Mouse (Mus musculus) urinary bladder, adult 2 months (tissue): ENCODE results near the gene Nptxr. TPM values are rescaled to one million over a fixed set of nuclear protein-coding genes. Genes with fewer than 3 reads are reported as not detected.
"Not testable (repeated sequence)": the region's sequence is repeated elsewhere in the genome, so short reads cannot be mapped to it uniquely, and the experiment has no call there.

Source experiments
- DNase-seq: peaks from one replicate; pipeline ENCODE4 v3.0.0; 2022; ENCODE audit warnings: low spot score
- polyA plus RNA-seq: library from polyadenylated mRNA; depleted of rRNA; stranded (reverse); fragments of >200 nt; gene quantifications from 2 replicates; pipeline ENCODE4 v1.2.3, GENCODE M21; 2012

Nptxr gene
- polyA plus RNA-seq, 1 experiment: 1.9 TPM

GRCm38 (mm10) chr15:79822265-79823199 lies 18.0 kb upstream of the Nptxr start:
- no peak for DNase-seq

GRCm38 (mm10) chr15:79818325-79818724 lies 13.8 kb upstream of the Nptxr start:
- DNase-seq: no peak

GRCm38 (mm10) chr15:79813666-79814258 lies 9.2 kb upstream of the Nptxr start:
- DNase-seq: no peak

GRCm38 (mm10) chr15:79812840-79813239 lies 8.3 kb upstream of the Nptxr start:
- DNase-seq: not testable (repeated sequence)

GRCm38 (mm10) chr15:79810997-79811396 lies 6.4 kb upstream of the Nptxr start:
- DNase-seq: no peak

- DNase-seq: no peak
These were observed 5.5 kb upstream of the Nptxr start for GRCm38 (mm10) chr15:79810061-79810460.

- no peak for DNase-seq
These were observed 4.1 kb upstream of the Nptxr start for GRCm38 (mm10) chr15:79808658-79809057.

GRCm38 (mm10) chr15:79808114-79808513 lies 3.5 kb upstream of the Nptxr start:
- DNase-seq: no peak

- no peak for DNase-seq
These were observed 2.5 kb upstream of the Nptxr start for GRCm38 (mm10) chr15:79807050-79807449.

GRCm38 (mm10) chr15:79805246-79805645 lies 680 bp upstream of the Nptxr start:
- no peak for DNase-seq

GRCm38 (mm10) chr15:79803533-79804351 lies 824 bp downstream of the Nptxr start:
- DNase-seq: no peak

GRCm38 (mm10) chr15:79802304-79802703 lies 2.3 kb downstream of the Nptxr start:
- DNase-seq: no peak

GRCm38 (mm10) chr15:79801646-79802045 lies 2.9 kb downstream of the Nptxr start:
- no peak for DNase-seq

GRCm38 (mm10) chr15:79800701-79801100 lies 3.9 kb downstream of the Nptxr start:
- no peak for DNase-seq

GRCm38 (mm10) chr15:79798591-79798990 lies 6.0 kb downstream of the Nptxr start:
- DNase-seq: no peak

- no peak for DNase-seq
These were observed 6.9 kb downstream of the Nptxr start for GRCm38 (mm10) chr15:79797680-79798079.

- DNase-seq: no peak
These were observed 7.5 kb downstream of the Nptxr start for GRCm38 (mm10) chr15:79797096-79797495.

GRCm38 (mm10) chr15:79796256-79796655 lies 8.3 kb downstream of the Nptxr start:
- DNase-seq: no peak

- DNase-seq: no peak
These were observed 10.4 kb downstream of the Nptxr start for GRCm38 (mm10) chr15:79794173-79794572.

- no peak for DNase-seq
These were observed 11.5 kb downstream of the Nptxr start for GRCm38 (mm10) chr15:79793076-79793475.

GRCm38 (mm10) chr15:79792455-79792854 lies 12.1 kb downstream of the Nptxr start:
- DNase-seq: no peak

GRCm38 (mm10) chr15:79791502-79791901 lies 13.1 kb downstream of the Nptxr start:
- DNase-seq: no peak
